Mouse (Mus musculus): Measurements from ENCODE around the gene Rasl2-9. TPM values are rescaled to one million over a fixed set of nuclear protein-coding genes. Genes with fewer than 3 reads are reported as not detected.
"Not testable (repeated sequence)": the region's sequence is repeated elsewhere in the genome, so short reads cannot be mapped to it uniquely, and the experiment has no call there.

Gene Rasl2-9
- total RNA-seq, 2 experiments from 2014 or later = 5.3 to 5.8 TPM

DNA sequence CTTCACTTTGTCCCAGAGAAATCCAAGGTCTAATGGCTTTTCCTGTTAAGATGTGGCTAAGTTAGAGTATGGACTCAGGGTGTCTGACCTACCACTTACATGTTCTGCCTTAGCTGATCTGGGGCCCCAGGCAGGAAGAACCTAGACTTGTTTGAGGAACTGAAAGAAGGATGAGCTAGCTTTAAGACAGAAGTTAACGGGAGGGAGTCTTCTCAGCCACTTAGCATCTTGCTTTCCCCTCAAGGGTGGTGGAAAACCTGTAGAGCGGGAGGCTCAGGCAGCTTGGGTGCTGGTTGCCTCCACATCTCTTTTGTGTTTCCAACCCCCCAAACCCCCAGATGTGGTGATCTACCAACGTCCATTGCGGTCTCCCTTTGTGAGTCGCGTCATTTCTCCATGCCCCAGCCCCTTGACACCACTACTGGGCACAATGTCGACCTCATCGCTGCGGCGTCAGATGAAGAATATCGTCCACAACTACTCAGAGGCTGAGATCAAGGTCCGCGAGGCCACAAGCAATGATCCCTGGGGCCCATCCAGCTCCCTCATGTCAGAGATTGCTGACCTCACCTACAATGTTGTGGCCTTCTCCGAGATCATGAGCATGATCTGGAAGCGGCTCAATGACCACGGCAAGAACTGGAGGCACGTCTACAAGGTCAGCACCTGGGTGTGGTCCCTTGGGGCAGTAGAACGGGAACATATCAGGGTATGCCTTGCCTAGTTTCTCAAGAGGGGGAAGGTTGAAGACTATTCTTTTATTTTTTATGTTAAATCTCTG is 42.2 kb downstream of the Rasl2-9 start:
- DNase-seq = no peak
- intact Hi-C loops (cut with DNase I) = loop anchor here (5.0 to 10.0 kb wide), 3 partner anchors 39 to 1071 kb away; partner anchors contain the start of gene Zfp787

DNA sequence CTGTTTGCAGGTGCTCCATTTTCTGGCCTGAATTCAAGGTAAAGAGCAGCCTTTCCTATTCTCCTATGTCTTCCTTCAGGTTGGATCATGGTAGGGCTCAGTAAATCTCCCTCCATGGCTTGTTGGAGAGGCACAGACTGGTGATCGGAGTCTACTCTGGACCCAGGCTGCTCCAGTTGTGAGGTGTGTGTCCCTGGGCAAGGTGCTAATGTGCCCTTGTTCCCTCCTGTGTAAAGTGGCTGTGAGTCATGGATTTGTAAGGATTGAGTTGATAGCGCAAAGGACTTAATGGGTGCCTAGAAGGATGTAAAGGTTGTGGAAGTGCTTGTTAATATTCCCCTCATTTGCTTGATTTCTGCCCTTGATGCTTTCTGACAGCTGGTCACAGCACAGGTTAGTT is 43.8 kb downstream of the Rasl2-9 start:
- intact Hi-C loops (cut with DNase I) = loop anchor here (2.0 to 10.0 kb wide), 4 partner anchors 19 to 1073 kb away; partner anchors contain the start of genes U2af2 and Zfp787
- no peak for DNase-seq

DNA sequence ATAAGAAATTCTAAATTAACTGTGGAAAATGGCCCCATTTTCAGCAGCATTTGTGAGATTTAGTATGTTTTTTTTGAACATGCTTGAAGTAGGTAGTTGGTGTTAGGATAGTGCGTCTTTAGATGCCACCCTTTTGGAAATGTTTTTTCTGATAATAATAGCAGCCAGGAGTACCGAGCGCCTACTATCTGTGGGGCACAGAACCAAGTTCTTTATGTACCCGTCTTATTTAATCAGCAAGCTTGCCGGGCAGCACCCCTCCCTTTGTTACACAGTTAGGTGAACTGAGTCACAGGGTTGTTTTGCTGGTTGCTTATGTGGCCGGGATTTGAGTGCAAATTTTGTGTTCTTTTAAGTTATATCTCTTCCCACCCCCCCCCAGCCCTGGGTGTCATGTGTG is 44.5 kb downstream of the Rasl2-9 start:
- intact Hi-C loops (cut with DNase I) = loop anchor here (2.0 to 10.0 kb wide), 4 partner anchors 18 to 1074 kb away; partner anchors contain the start of genes U2af2 and Zfp787

DNA sequence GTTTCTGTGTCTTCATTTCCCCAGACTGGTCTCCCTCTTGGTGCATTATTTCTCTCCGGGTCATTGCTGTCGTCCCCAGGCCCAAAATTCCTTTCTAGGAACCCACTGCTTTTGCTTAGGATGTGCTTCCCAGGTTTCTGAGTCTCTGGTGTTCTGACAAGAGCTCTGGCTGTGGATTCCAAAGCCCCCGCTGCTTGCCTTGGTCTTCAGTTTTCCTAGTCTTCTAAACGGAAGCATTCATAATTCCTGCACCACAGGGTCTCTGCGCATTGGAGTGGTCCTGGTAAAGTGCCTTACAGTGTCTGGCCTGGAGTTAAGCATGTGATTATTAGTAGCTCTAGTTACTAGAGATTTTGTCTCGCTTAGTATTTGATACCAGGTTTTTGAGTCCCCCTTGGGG is 44.9 kb downstream of the Rasl2-9 start:
- intact Hi-C loops (cut with DNase I) = loop anchor here (2.0 to 10.0 kb wide), 4 partner anchors 18 to 1074 kb away; partner anchors contain the start of genes U2af2 and Zfp787
- DNase-seq = no peak

More for the DNA sequence above, 44.5 kb downstream of the Rasl2-9 start:
- no peak for DNase-seq

DNA sequence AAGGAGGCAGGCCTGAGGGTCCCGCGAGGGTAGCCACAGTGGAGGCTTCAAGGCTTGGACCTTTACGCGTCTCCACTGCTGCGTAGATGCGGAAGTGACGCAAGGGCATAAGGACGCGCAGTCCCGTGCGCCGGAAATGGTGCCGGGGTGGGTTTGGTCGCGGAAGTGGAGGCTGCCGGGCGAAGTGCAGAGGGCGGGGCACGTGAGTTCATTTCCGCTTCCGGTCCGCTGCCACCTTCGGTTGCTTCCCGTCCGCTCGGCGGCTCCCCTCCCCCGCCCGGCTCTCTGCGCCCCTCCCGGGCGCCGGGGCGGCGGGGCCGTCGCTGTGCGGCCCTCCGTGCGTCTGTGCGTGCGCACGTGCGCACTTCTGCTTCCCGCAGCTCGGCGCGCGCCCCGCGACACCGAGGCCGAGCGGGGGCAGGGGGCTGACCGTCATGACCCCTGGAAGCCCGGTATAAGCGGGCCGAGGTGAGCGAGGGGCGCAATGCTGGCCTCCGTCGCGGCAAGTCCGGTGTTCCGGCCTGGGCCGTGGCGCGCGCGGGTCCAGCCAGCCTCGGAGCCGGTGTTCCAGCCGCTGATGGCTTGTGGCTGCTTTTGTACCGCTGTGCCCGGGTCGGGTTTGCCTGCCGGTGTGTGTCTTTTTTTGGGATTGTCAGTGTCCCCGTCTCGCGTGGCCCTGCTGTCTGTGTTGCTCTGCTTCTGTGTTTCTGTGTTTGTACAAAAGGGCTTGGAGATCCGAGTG is 45.6 kb downstream of the Rasl2-9 start, which contains the start of gene Epn1:
Epn1 (plus strand) TSS at position 226 of the 742 bp plus-strand sequence.
- intact Hi-C loops (cut with DNase I) = loop anchor here (2.0 to 10.0 kb wide), 4 partner anchors 17 to 1075 kb away; partner anchors contain the start of genes U2af2 and Zfp787
- DNase-seq = peak; percentile 96 to 97

DNA sequence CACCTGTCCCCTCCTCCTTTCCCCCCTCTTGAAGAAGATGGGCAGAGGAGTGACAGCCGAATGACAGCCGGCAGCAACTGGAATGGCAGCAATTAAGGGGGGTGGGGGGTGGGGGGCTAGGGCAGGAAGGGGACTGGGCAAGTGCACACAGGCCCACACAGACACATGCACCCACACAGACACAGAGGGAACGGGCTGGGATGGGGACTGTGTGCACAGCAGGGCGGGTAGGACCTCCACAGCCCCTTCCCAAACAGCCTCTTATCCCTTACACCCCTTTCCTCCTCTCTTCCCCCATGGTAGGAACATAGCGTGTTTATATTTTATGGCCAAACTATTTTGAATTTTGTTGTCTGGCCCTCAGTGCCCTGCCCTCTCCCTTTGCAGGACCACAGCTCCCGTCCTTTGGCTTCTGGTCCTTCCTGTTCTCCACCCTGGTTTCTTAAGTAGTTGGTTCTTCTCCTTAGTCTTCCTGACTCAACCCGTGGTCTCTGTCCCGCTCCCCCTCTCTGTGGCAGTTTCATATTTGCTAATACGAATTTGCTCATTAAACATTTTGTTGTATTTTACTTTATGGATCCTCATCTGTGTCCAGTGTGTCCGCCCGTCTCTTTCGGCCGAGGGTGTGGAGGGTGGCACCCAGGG is 46.3 kb downstream of the Rasl2-9 start:
- DNase-seq = not testable (repeated sequence)
- intact Hi-C loops (cut with DNase I) = loop anchor here (2.0 to 10.0 kb wide), 4 partner anchors 17 to 1075 kb away; partner anchors contain the start of genes U2af2 and Zfp787

DNA sequence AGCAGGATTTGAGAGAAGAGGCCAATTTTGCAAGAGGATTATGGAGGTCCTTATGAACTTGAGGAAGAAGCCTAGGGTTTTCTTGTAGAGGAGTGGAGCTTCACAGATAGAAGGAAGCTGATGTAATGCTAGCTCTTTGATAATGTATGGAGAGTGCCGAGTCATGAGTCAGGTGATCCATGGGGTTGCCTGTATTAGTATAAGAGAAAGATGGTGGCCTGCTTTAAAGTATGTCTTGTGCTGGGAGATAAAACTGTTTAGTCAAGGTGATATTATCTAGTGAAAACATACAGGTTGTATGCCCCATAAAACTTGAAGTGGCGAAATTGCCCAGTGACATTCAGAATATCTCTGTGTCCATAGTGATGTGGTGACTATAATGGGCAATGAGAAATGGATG is 48.8 kb downstream of the Rasl2-9 start:
- DNase-seq = no peak

DNA sequence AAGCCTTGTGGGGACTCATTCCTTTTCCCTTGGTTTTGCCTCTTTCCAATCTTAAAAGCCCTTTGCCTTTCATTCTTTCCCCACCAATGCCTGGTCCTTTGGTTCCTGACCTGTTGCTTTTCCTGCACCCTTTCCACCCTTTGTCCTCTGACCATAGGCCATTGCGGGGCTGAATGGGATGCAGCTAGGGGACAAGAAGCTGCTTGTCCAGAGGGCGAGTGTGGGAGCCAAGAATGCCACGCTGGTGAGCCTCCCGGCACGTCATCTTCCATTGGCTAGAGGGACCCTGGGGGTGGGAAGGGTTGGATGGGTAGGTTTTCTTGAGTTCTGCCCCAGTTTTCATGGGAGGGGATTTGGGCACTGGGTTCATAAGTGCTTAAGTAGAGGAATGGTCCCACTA is 50.8 kb downstream of the Rasl2-9 start:
- DNase-seq = no peak
- intact Hi-C loops (cut with DNase I) = no loop called here

More for the DNA sequence above, 48.8 kb downstream of the Rasl2-9 start:
- intact Hi-C loops (cut with DNase I) = no loop called here

Small RNA genes within 50 kb of the gene (microRNA-seq; reads per million reads assigned to microRNA genes)
- 0 reads per million in 2 experiments for gene Gm26217

Other genes starting within 250 kb of the Rasl2-9 start
- gene Isoc2a, start 248.8 kb downstream of the Rasl2-9 start, total RNA-seq (2021) = 10 to 100 TPM; 22.9 to 27.0 TPM
- not detected for gene Gm36210, start 219.4 kb downstream of the Rasl2-9 start, total RNA-seq (2021)
- gene Zfp628, start 210.7 kb downstream of the Rasl2-9 start, total RNA-seq (2021) = 1 to 10 TPM; 9.4 to 9.6 TPM
- 1 to 10 TPM; 5.9 to 6.1 TPM for gene Nat14, start 203.9 kb downstream of the Rasl2-9 start, total RNA-seq (2021)
- gene Ssc5d, start 200.2 kb downstream of the Rasl2-9 start, total RNA-seq (2021) = 1 to 10 TPM; 7.8 TPM
- 10 to 100 TPM in 1 of 2 experiments, 1 to 10 TPM in 1; 4.2 to 11.6 TPM for gene Sbk2, start 161.5 kb downstream of the Rasl2-9 start, total RNA-seq (2021)
- gene Sbk3, start 154.8 kb downstream of the Rasl2-9 start, total RNA-seq (2021) = 10 to 100 TPM; 14.9 to 37.3 TPM
- gene Zfp579, start 129.8 kb downstream of the Rasl2-9 start, total RNA-seq (2021) = 10 to 100 TPM; 14.3 to 18.1 TPM
- 1 to 10 TPM; 8.1 to 8.6 TPM for gene Zfp524, start 111.5 kb downstream of the Rasl2-9 start, total RNA-seq (2021)
- gene Fiz1, start 111.3 kb downstream of the Rasl2-9 start, total RNA-seq (2021) = 10 to 100 TPM; 17.0 to 20.2 TPM
- gene Gm44973, start 110.5 kb downstream of the Rasl2-9 start, total RNA-seq (2021) = not detected
- gene Zfp865, start 105.6 kb downstream of the Rasl2-9 start, total RNA-seq (2021) = 10 to 100 TPM; 18.2 to 19.9 TPM
- gene Ccdc106, start 105.4 kb downstream of the Rasl2-9 start, total RNA-seq (2021) = under 1 TPM; 0.17 TPM
- gene 4632433K11Rik, start 91.8 kb downstream of the Rasl2-9 start, total RNA-seq (2021) = not detected
- 1 to 10 TPM; 5.0 to 6.6 TPM for gene Zfp784, start 87.5 kb downstream of the Rasl2-9 start, total RNA-seq (2021)
- 1 to 10 TPM; 5.5 to 7.9 TPM for gene Zfp580, start 74.4 kb downstream of the Rasl2-9 start, total RNA-seq (2021)
- gene U2af2, start 63.8 kb downstream of the Rasl2-9 start, total RNA-seq (2021) = 10 to 100 TPM; 85.6 to 94.1 TPM
- 100 to 1,000 TPM; 181 TPM for gene Epn1, start 45.7 kb downstream of the Rasl2-9 start, total RNA-seq (2021)
- gene Rfpl4, start 9.0 kb downstream of the Rasl2-9 start, total RNA-seq (2021) = not detected
- not detected for gene Vmn1r55, start 23.7 kb upstream of the Rasl2-9 start, total RNA-seq (2021)
- gene Vmn1r56, start 70.8 kb upstream of the Rasl2-9 start, total RNA-seq (2021) = not detected
- not detected for gene Vmn1r57, start 92.5 kb upstream of the Rasl2-9 start, total RNA-seq (2021)
- gene Gm5065, start 224.6 kb upstream of the Rasl2-9 start, total RNA-seq (2021) = not detected
- gene Nlrp2, start 225.1 kb upstream of the Rasl2-9 start, total RNA-seq (2021) = not detected

All from heart, postnatal 14 days (tissue).